Mouse (Mus musculus) kidney, adult 2 months (tissue): ENCODE results near the gene Erg.

Experiments used
- CTCF ChIP-seq: fragments of 200-500 bp; conservative IDR thresholded peaks from 2 replicates; pipeline ENCODE4 v1.5.1; 2011; ENCODE audit warnings: low read depth, mild to moderate bottlenecking, control low read depth, low read length, moderate library complexity, mixed read lengths; ENCODE audit not compliant: insufficient read depth, insufficient read length
- POLR2A ChIP-seq: fragments of 200-500 bp; IDR thresholded peaks from one replicate; pipeline ENCODE4 v1.6.1; 2011; ENCODE audit warnings: low read depth, low read length, control low read depth

DNA sequence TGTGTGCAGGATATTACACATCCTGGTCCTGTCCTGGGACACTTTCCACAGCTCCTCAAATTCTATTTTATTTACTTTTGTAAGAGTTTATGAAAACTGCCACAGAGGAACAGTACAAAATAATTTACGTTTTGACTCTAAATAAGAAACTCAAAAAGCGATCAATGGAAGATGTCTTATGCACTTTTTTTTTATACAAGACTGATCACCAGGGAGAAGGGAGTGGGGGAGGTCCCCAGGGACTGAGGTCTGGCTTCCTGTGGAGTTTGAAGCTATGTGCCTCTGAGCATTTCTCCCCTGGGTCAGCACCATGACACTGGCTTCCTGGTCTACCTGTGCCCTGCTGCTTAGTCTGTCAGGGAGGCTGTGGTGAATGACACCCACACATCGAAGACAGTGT is 156.5 kb downstream of the Erg start:
- TF ChIP-seq CTCF, result no peak
- TF ChIP-seq POLR2A, result no peak
